Mouse (Mus musculus) ES-E14 (cell line): ENCODE data around the gene 1700025G04Rik.

Experiments used
- HCFC1 ChIP-seq: IDR thresholded peaks from 2 replicates; pipeline ENCODE4 v1.6.1; 2012; ENCODE audit warnings: low read length, inconsistent platforms, borderline replicate concordance; ENCODE audit not compliant: insufficient read depth
- MAFK ChIP-seq: IDR thresholded peaks from 2 replicates; pipeline ENCODE4 v1.6.1; 2014; ENCODE audit warnings: mild to moderate bottlenecking, low read depth, low read length, inconsistent platforms; ENCODE audit not compliant: insufficient read depth
- ZC3H11A ChIP-seq: IDR thresholded peaks from 2 replicates; pipeline ENCODE4 v1.6.1; 2012; ENCODE audit warnings: low read depth, mild to moderate bottlenecking, inconsistent platforms, low read length, borderline replicate concordance

GRCm38 (mm10) chr1:152139496-152139895 lies 49.6 kb upstream of the 1700025G04Rik start:
- TF ChIP-seq HCFC1 (no peak), ZC3H11A (no peak), MAFK (no peak)
